Mouse (Mus musculus): ENCODE data around the gene Elp4. TPM values are rescaled to one million over a fixed set of nuclear protein-coding genes. Genes with fewer than 3 reads are reported as not detected.

The Elp4 gene
- polyA plus RNA-seq, 1 experiment: not detected

DNA sequence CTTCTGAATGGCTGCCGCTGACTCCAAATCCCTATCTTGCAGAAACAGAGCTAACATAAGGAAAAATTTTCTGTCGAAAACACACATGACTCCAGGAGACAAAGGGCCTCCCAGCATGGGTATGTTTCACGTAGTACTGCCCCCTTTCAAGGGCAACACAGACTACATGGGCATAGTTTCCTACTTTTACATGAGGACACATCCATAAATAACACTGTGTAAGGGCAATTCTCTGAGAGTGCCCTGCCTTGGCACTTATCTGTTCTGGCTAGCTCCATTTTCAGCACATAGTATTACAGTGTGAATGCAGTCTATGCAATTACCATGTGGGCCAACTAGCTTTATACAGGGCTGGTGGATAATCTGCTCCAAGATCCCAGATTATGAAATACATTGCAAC is 89.2 kb downstream of the Elp4 start:
- H3K4me1 ChIP-seq (ENCODE audit: control insufficient read depth, insufficient read depth, low read length): no peaks in the 10 kb centered on the region
- H3K4me3 ChIP-seq (ENCODE audit: insufficient read depth, low read depth, low read length): no peak overlapping the region
- 85% methylated on average over 3 of the region's 3 CpGs for WGBS
- no peak for TF ChIP-seq POLR2A (IDR thresholded peaks at IDR 0.05; ENCODE audit: insufficient read depth, low read depth, low read length)
- TF ChIP-seq CTCF (IDR thresholded peaks at IDR 0.05; ENCODE audit: insufficient read depth, low read depth, low read length): no peak
- H3K27ac ChIP-seq (ENCODE audit: insufficient read depth, low read depth, low read length): no peak overlapping the region

DNA sequence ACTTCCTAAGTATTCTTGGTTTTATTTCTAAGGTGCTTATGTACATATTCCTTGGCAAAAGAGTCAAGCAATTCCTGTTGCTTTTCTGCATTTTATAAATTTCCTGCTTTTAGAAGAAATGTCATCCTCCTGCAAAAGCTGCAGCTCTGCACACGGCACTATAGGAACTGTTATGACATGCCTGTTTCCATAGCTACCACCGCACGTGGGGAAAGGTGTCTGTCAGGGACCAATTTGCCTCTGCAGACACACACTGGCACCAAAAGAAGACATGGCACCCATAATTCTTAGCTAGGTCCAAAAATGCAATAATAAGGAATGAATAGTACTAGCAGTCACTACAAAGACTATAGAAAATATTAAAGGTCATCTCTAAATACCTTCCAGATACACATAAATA is 91.3 kb downstream of the Elp4 start:
- 84% methylated on average over 3 of the region's 3 CpGs for WGBS
- Histone ChIP-seq H3K4me1 (ENCODE audit: control insufficient read depth, insufficient read depth, low read length) (no peaks in the 10 kb centered on the region), H3K27ac (ENCODE audit: insufficient read depth, low read depth, low read length) (no peak overlapping the region), H3K4me3 (ENCODE audit: insufficient read depth, low read depth, low read length) (no peak overlapping the region)
- TF ChIP-seq POLR2A (IDR thresholded peaks at IDR 0.05; ENCODE audit: insufficient read depth, low read depth, low read length) (no peak), CTCF (IDR thresholded peaks at IDR 0.05; ENCODE audit: insufficient read depth, low read depth, low read length) (no peak)

DNA sequence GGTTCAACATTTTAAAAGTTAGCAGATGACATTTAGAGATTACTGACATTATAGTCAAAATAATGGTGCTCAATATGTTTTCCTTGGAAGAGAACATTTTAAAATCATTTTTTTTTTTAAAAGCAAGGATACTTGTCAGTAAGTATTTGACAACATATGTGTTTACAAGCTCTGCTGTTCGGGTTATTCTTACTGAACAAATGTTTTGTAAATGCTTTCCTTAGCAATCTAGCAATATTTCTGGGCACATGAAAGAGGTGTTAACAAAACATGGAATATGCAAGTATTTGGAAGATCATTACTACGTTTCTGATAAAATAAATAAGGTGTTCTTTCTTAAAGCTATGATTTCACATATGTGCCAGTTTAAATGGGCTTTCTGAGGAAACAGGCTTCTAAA is 94.1 kb downstream of the Elp4 start:
- whole genome bisulfite sequencing: 91% methylated on average over 2 of the region's 2 CpGs
- Histone ChIP-seq H3K27ac (ENCODE audit: insufficient read depth, low read depth, low read length) (no peak overlapping the region), H3K4me3 (ENCODE audit: insufficient read depth, low read depth, low read length) (no peak overlapping the region), H3K4me1 (ENCODE audit: control insufficient read depth, insufficient read depth, low read length) (no peaks in the 10 kb centered on the region)
- TF ChIP-seq POLR2A (IDR thresholded peaks at IDR 0.05; ENCODE audit: insufficient read depth, low read depth, low read length): no peak

DNA sequence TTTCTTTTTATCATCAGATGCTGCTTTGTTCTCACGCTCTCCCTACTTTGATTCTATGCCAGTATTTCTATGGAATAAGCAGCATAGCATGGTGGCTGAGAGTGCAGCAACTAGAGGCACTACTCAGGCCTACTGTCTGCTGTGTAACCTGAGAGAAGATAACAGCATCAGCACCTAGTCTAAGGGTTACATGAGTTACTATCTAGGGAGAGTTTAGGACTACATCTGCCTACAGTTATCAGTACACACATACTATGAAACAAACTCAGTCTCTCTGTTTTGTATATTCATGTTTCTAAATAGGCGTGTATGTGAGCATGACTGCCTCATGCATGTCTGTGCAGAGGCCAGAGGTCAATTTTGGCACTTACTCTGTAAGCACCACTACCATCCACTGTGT is 97.8 kb downstream of the Elp4 start:
- H3K4me1 ChIP-seq (ENCODE audit: control insufficient read depth, insufficient read depth, low read length): peaks cover 2% of the 10 kb centered on the region; the same call in 1 of the 2 replicates
- H3K4me3 ChIP-seq (ENCODE audit: insufficient read depth, low read depth, low read length): no peak overlapping the region
- TF ChIP-seq POLR2A (IDR thresholded peaks at IDR 0.05; ENCODE audit: insufficient read depth, low read depth, low read length): no peak
- H3K27ac ChIP-seq (ENCODE audit: insufficient read depth, low read depth, low read length): no peak overlapping the region
- 87% methylated on average over 2 of the region's 2 CpGs for WGBS

DNA sequence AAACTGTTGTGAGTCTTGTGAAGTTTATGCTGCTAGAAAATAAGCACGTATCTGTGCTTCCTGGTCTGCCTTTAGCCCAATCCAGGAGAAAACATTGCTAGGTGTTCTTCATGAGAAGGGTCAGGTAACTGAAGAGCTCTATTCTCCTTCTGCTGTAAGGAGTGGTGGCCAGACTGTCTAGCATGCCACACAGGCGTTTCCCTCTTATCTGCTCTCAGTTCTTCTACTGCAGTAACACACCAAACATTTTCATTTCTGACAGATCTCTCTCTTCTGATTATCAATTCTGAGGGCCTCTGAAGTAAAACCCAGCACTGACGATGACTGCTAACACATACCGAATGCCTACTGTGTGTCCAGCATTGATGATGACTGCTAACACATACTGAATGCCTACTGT is 98.3 kb downstream of the Elp4 start:
- H3K4me1 ChIP-seq (ENCODE audit: control insufficient read depth, insufficient read depth, low read length): peaks cover 2% of the 10 kb centered on the region; the same call in 1 of the 2 replicates
- no peak for TF ChIP-seq CTCF (IDR thresholded peaks at IDR 0.05; ENCODE audit: insufficient read depth, low read depth, low read length)
- no peak for TF ChIP-seq POLR2A (IDR thresholded peaks at IDR 0.05; ENCODE audit: insufficient read depth, low read depth, low read length)
- H3K4me3 ChIP-seq (ENCODE audit: insufficient read depth, low read depth, low read length): no peak overlapping the region
- 92% methylated on average over 4 of the region's 4 CpGs for WGBS
- H3K27ac ChIP-seq (ENCODE audit: insufficient read depth, low read depth, low read length): no peak overlapping the region

DNA sequence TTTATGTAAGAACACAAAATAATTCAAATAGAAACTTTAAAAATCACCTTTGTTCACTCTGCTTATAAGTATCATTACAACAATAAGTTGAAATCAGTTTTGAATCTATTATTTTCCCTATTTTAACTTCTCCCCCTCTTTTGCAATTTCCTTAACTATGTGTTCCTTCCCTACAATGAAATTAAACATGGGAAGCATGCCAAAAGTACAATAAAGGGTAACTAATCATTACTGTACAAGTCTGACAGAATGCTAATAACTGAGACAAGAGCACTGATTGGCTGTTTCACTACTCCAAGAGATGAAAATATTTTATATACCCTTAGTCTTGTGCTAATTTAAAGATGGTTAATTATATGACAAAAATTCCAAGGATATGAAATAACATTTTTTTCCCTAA is 99.2 kb downstream of the Elp4 start:
- Histone ChIP-seq H3K4me1 (ENCODE audit: control insufficient read depth, insufficient read depth, low read length) (peaks cover 2% of the 10 kb centered on the region; the same call in 1 of the 2 replicates), H3K4me3 (ENCODE audit: insufficient read depth, low read depth, low read length) (no peak overlapping the region), H3K27ac (ENCODE audit: insufficient read depth, low read depth, low read length) (no peak overlapping the region)
- no peak for TF ChIP-seq POLR2A (IDR thresholded peaks at IDR 0.05; ENCODE audit: insufficient read depth, low read depth, low read length)
- TF ChIP-seq CTCF (IDR thresholded peaks at IDR 0.05; ENCODE audit: insufficient read depth, low read depth, low read length): no peak

DNA sequence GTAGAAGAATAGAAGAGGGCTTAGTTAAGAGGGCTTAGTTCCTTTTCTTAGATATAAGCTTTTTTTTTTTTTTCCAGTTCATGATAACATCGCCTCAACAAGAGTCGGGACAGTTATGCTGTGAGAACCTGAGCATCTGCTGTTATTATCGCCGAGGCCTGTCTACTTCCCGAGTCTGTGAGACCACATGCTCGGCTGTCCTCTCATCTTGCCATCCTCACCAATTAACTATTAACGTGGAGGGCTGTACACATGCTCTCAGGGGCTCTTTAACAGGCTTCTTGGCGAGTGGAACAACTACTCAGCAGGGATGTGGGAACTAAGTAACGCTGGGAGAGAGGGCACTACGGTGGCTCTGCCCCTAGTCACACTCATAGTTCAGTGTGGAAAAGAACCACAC is 99.9 kb downstream of the Elp4 start:
- no peak overlapping the region for H3K27ac ChIP-seq (ENCODE audit: insufficient read depth, low read depth, low read length)
- H3K4me3 ChIP-seq (ENCODE audit: insufficient read depth, low read depth, low read length): no peak overlapping the region
- peaks cover 2% of the 10 kb centered on the region; the same call in 1 of the 2 replicates for H3K4me1 ChIP-seq (ENCODE audit: control insufficient read depth, insufficient read depth, low read length)
- WGBS: 49% methylated on average over 10 of the region's 10 CpGs
- TF ChIP-seq CTCF (IDR thresholded peaks at IDR 0.05; ENCODE audit: insufficient read depth, low read depth, low read length) (no peak), POLR2A (IDR thresholded peaks at IDR 0.05; ENCODE audit: insufficient read depth, low read depth, low read length) (no peak)

DNA sequence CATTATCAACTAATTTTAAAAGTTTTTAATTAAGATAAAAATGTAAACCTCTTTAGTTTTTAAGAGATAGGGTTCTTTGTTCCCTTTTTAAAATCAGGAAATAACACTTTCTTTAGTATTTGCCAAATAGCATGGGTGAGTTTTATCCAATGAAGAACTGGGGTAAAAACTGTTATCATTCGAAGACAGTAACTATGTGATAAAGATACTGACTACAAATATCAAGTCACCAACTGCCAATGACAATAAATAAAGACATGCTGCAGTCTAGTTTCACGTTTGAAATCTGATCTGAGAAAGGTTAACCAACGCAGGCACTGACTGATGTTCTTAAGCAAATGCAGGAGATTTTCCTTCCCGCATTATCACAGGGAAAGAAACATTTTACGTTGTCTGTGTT is 100.9 kb downstream of the Elp4 start:
- WGBS: 84% methylated on average over 5 of the region's 5 CpGs
- TF ChIP-seq CTCF (IDR thresholded peaks at IDR 0.05; ENCODE audit: insufficient read depth, low read depth, low read length) (no peak), POLR2A (IDR thresholded peaks at IDR 0.05; ENCODE audit: insufficient read depth, low read depth, low read length) (no peak)
- Histone ChIP-seq H3K4me3 (ENCODE audit: insufficient read depth, low read depth, low read length) (no peak overlapping the region), H3K27ac (ENCODE audit: insufficient read depth, low read depth, low read length) (no peak overlapping the region), H3K4me1 (ENCODE audit: control insufficient read depth, insufficient read depth, low read length) (peaks cover 2% of the 10 kb centered on the region; the same call in 1 of the 2 replicates)

DNA sequence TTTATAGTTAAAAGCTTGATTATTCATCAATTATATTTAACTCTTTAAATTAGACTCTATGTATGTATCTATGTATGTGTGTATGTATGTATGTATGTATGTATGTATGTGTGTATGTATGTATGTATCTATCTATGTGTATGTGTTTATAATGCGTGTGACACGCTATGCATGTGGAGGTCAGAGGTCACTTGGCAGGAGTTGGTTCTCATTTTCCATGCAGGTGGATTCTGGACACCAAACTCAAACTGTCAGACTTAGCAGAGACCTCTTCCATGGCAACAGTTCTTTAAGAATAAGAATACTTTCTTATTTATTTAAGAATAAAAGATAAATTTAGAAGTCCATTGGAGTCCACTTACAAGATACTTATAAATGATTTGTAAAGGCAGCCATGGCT is 101.5 kb downstream of the Elp4 start:
- Histone ChIP-seq H3K4me1 (ENCODE audit: control insufficient read depth, insufficient read depth, low read length) (peaks cover 2% of the 10 kb centered on the region; the same call in 1 of the 2 replicates), H3K27ac (ENCODE audit: insufficient read depth, low read depth, low read length) (no peak overlapping the region), H3K4me3 (ENCODE audit: insufficient read depth, low read depth, low read length) (no peak overlapping the region)
- TF ChIP-seq CTCF (IDR thresholded peaks at IDR 0.05; ENCODE audit: insufficient read depth, low read depth, low read length) (no peak), POLR2A (IDR thresholded peaks at IDR 0.05; ENCODE audit: insufficient read depth, low read depth, low read length) (no peak)
- WGBS: 94% methylated on average over 2 of the region's 2 CpGs

DNA sequence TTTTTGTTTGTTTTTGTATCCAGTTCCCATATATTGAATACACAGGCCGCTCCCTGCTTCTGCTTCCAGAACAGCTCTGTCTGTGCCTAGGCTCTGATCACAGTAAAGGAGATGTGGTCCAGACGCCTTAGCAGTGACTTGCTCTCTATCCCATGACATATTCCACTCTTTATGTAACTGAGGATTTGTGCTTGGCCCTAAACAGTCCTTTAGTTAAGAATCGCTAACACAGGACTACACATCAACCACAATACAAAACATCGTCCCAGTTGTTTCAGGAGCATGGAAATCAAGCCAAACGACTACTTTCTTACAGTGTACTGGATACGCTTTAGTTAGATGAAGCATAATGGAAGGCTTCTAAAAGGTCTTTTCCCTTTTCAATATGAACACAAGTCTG is 102.8 kb downstream of the Elp4 start:
- 81% methylated on average over 6 of the region's 6 CpGs for WGBS
- no peak overlapping the region for H3K27ac ChIP-seq (ENCODE audit: insufficient read depth, low read depth, low read length)
- peaks cover 2% of the 10 kb centered on the region; the same call in 1 of the 2 replicates for H3K4me1 ChIP-seq (ENCODE audit: control insufficient read depth, insufficient read depth, low read length)
- no peak overlapping the region for H3K4me3 ChIP-seq (ENCODE audit: insufficient read depth, low read depth, low read length)
- no peak for TF ChIP-seq CTCF (IDR thresholded peaks at IDR 0.05; ENCODE audit: insufficient read depth, low read depth, low read length)
- TF ChIP-seq POLR2A (IDR thresholded peaks at IDR 0.05; ENCODE audit: insufficient read depth, low read depth, low read length): no peak
